Mouse (Mus musculus) neural tube, embryonic 12.5 days (tissue): ENCODE results near the gene Blcap. TPM values are rescaled to one million over a fixed set of nuclear protein-coding genes. Genes with fewer than 3 reads are reported as not detected.

Source experiments
- ATAC-seq: fragments of 200-750 bp; cut with Nextera tagmentation; 2 replicates; pipeline ENCODE4 v1.8.0; 2017; ENCODE audit warnings: low read depth, mild to moderate bottlenecking, moderate TSS enrichment, moderate library complexity; ENCODE audit not compliant: low FRiP score
- H3K27ac ChIP-seq: fragments of 300-500 bp; sonication (generic); 2 replicates; pipeline ENCODE4 v1.5.1; 2016
- H3K27me3 ChIP-seq: fragments of 300-500 bp; sonication (generic); replicated peaks from 2 replicates; pipeline ENCODE4 v1.6.1; 2016; ENCODE audit warnings: mild to moderate bottlenecking
- H3K36me3 ChIP-seq: fragments of 300-500 bp; sonication (generic); 2 replicates; pipeline ENCODE4 v1.6.1; 2016; ENCODE audit warnings: mild to moderate bottlenecking
- H3K4me1 ChIP-seq: fragments of 300-500 bp; sonication (generic); 2 replicates; pipeline ENCODE4 v1.6.1; 2016
- H3K4me2 ChIP-seq: fragments of 300-500 bp; sonication (generic); replicated peaks from 2 replicates; pipeline ENCODE4 v1.6.1; 2016; ENCODE audit warnings: mild to moderate bottlenecking
- H3K4me3 ChIP-seq: fragments of 300-500 bp; sonication (generic); 2 replicates; pipeline ENCODE4 v1.5.1; 2016
- H3K9ac ChIP-seq: fragments of 300-500 bp; sonication (generic); 2 replicates; pipeline ENCODE4 v1.6.1; 2016; ENCODE audit warnings: mild to moderate bottlenecking
- H3K9me3 ChIP-seq: fragments of 300-500 bp; sonication (generic); 2 replicates; pipeline ENCODE4 v1.6.1; 2016; ENCODE audit warnings: mild to moderate bottlenecking
- WGBS: fragments of 180-500 bp; shearing (Covaris S2); methylation state at CpG from one replicate; pipeline ENCODE4 v1.1.7; 2016; 5-methylcytosine and 5-hydroxymethylcytosine counted together
- microRNA-seq: library from miRNA; unstranded; fragments of <30 nt; microRNA quantifications from one replicate; pipeline ENCODE4, GENCODE M21; 2017
- polyA plus RNA-seq: library from polyadenylated mRNA; unstranded; fragments of >200 nt; fragmentation: Nextera tagmentation; extraction: Ambion mirVana; gene quantifications from 2 replicates; pipeline ENCODE4 v1.2.1, GENCODE M21; 2016

The Blcap gene
- polyA plus RNA-seq, 1 experiment from 2014 or later, result 115 TPM

GRCm38 (mm10) chr2:157512859-157513258 lies 58.2 kb downstream of the Blcap start:
- 88% methylated on average over 9 of the region's 9 CpGs for WGBS

DNA sequence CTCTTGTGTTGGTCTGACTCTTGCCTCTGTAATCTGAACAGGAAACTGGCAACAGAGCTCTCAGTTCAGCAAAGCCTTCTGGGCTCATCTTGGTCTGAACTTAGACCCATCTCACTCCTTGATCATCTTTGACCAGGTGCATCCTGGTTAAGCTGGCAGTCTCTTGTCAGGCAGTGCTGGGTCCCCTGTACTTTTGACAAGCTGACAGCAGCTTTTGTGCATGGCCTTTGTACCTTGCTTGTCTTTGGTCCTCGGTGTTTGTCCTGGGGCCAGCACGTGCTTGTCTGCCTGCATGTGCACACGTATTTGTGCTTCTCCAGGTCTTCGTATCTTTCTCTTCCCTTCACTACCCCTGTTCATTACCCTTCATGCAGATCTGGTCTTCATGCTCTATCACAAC lies 61.0 kb downstream of the Blcap start:
- 84% methylated on average over 4 of the region's 4 CpGs for WGBS
- peaks cover 50% of the 10 kb centered on the region for H3K4me1 ChIP-seq

More at GRCm38 (mm10) chr2:157512859-157513258, 58.2 kb downstream of the Blcap start:
- Histone ChIP-seq H3K4me3 (no peak overlapping the region), H3K27me3 (0 out of 2 replicates have a peak, but pooled peaks cover 4% of the 10 kb centered on the region), H3K27ac (no peak overlapping the region), H3K9me3 (no peaks in the 10 kb centered on the region), H3K36me3 (no peaks in the 10 kb centered on the region), H3K4me1 (peaks cover 31% of the 10 kb centered on the region), H3K9ac (no peak overlapping the region), H3K4me2 (no peak overlapping the region)
- no peak for ATAC-seq

GRCm38 (mm10) chr2:157509182-157509581 lies 61.9 kb downstream of the Blcap start:
- Histone ChIP-seq H3K27ac (no peak overlapping the region), H3K4me3 (no peak overlapping the region), H3K4me1 (peaks cover 44% of the 10 kb centered on the region), H3K36me3 (no peaks in the 10 kb centered on the region), H3K4me2 (no peak overlapping the region), H3K27me3 (0 out of 2 replicates have a peak, but pooled peaks cover 4% of the 10 kb centered on the region), H3K9ac (no peak overlapping the region), H3K9me3 (no peaks in the 10 kb centered on the region)
- WGBS, result 85% methylated on average over 5 of the region's 5 CpGs
- ATAC-seq, result no peak

More for the DNA sequence above, 61.0 kb downstream of the Blcap start:
- no peak overlapping the region for H3K4me3 ChIP-seq
- H3K9me3 ChIP-seq, result no peaks in the 10 kb centered on the region
- H3K27ac ChIP-seq, result no peak overlapping the region
- H3K9ac ChIP-seq, result no peak overlapping the region
- H3K36me3 ChIP-seq, result no peaks in the 10 kb centered on the region
- ATAC-seq, result no peak
- no peak overlapping the region for H3K4me2 ChIP-seq
- H3K27me3 ChIP-seq, result 0 out of 2 replicates have a peak, but pooled peaks cover 4% of the 10 kb centered on the region

DNA sequence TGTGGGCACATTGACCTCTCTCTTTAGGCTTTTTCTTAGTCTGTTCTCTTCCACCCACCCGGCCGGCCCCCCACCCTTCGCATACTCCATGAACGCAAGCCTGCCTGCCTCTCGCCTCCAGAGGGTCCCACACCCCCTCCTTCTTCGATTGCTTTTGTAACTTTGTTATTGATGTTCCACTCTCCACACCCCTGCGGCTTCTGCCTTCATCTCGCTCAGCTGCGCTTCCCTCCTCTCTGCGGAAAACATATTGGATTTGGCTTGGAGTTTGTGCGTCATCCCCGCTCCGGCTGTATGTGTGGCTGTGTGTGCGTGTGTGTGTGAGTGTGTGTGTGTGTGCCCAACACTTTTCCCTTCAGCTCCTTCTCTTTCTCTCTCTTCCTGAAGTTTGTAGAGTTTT lies 64.3 kb downstream of the Blcap start:
- H3K9me3 ChIP-seq, result no peaks in the 10 kb centered on the region
- H3K27me3 ChIP-seq, result 0 out of 2 replicates have a peak, but pooled peaks cover 4% of the 10 kb centered on the region
- no peak overlapping the region for H3K4me3 ChIP-seq
- peak; percentile 61 for ATAC-seq
- H3K36me3 ChIP-seq, result no peaks in the 10 kb centered on the region
- H3K27ac ChIP-seq, result no peak overlapping the region
- peak overlapping the region; percentile 38 for H3K4me2 ChIP-seq
- no peak overlapping the region for H3K9ac ChIP-seq
- H3K4me1 ChIP-seq, result peaks cover 34% of the 10 kb centered on the region
- 21% methylated on average over 14 of the region's 14 CpGs for WGBS

Small RNAs within 50 kb of the gene (microRNA-seq; reads per million reads assigned to microRNA genes)
- gene Gm23134, result 3.3 reads per million, percentile 9 among the genes with 10 or more reads in this experiment

Other genes starting within 250 kb of the Blcap start
- gene Ghrh, start 223.8 kb downstream of the Blcap start, polyA plus RNA-seq, result 0.60 TPM in 1 of 2 replicates, not detected in the other
- 76.8 and 79.0 TPM in 2 replicates for gene Manbal, start 203.7 kb downstream of the Blcap start, polyA plus RNA-seq
- gene Src, start 152.8 kb downstream of the Blcap start, polyA plus RNA-seq, result 34.2 and 38.1 TPM in 2 replicates
- 3,228 and 3,444 TPM in 2 replicates for gene Nnat, start 11.2 kb downstream of the Blcap start, polyA plus RNA-seq
- gene Ctnnbl1, start 166.1 kb upstream of the Blcap start, polyA plus RNA-seq, result 80.2 and 81.9 TPM in 2 replicates